ENCODE assay signal across 8 mouse cellular contexts in genomic region chr2:6322938-6323521, GRCm38 (mm10). TPM values are rescaled to one million over a fixed set of nuclear protein-coding genes. Genes with fewer than 3 reads are reported as not detected.
DNase-seq lines count a peak whose midpoint lies in the region; ATAC-seq lines count a peak whose summit lies in the region.

No protein-coding gene starts in this region.

- no peaks in the 10 kb centered on the region for H3K36me3 ChIP-seq in embryonic facial prominence, embryonic 15.5 days
- H3K36me3 ChIP-seq in heart, embryonic 12.5 days, result no peaks in the 10 kb centered on the region
- H3K36me3 ChIP-seq in liver, embryonic 15.5 days (replicated peaks), result no peaks in the 10 kb centered on the region
- H3K36me3 ChIP-seq in neural tube, embryonic 11.5 days (ENCODE audit: control insufficient read depth, insufficient read depth, low read length), result no peaks in the 10 kb centered on the region
- H3K36me3 ChIP-seq in stomach, embryonic 15.5 days, result no peaks in the 10 kb centered on the region

- peaks cover 26% of the 10 kb centered on the region for H3K4me1 ChIP-seq in embryonic facial prominence, embryonic 15.5 days
- peaks cover 17% of the 10 kb centered on the region for H3K4me1 ChIP-seq in heart, embryonic 12.5 days (replicated peaks)
- H3K4me1 ChIP-seq in liver, embryonic 15.5 days (replicated peaks), result peaks cover 34% of the 10 kb centered on the region
- H3K4me1 ChIP-seq in neural tube, embryonic 11.5 days (ENCODE audit: control insufficient read depth, insufficient read depth, low read length), result peaks cover 2% of the 10 kb centered on the region; the same call in 1 of the 2 replicates
- H3K4me1 ChIP-seq in stomach, embryonic 15.5 days, result peaks cover 13% of the 10 kb centered on the region

- under 1% methylated on average over 65 of the region's 70 CpGs for WGBS in embryonic facial prominence, embryonic 15.5 days
- WGBS in heart, embryonic 12.5 days, result under 1% methylated on average over 69 of the region's 70 CpGs
- WGBS in liver, embryonic 15.5 days (ENCODE audit: insufficient replicate concordance), result under 1% methylated on average over 68 of the region's 70 CpGs
- WGBS in neural tube, embryonic 11.5 days, result under 1% methylated on average over 62 of the region's 70 CpGs
- under 1% methylated on average over 59 of the region's 70 CpGs for WGBS in stomach, embryonic 15.5 days

- DNase-seq in CD4-positive, CD25-positive, alpha-beta regulatory T cell, adult 2 months (ENCODE audit: low read depth, low spot score), result peak; percentile 65
- DNase-seq in adrenal gland, postnatal 25 days, result peak; percentile 62
- peak; percentile 81 for DNase-seq in kidney, postnatal 10 days
- peak; percentile 55 for DNase-seq in neural tube, embryonic 11.5 days (ENCODE audit: low spot score)

- no peaks in the 10 kb centered on the region for H3K27me3 ChIP-seq in embryonic facial prominence, embryonic 15.5 days
- H3K27me3 ChIP-seq in heart, embryonic 12.5 days (replicated peaks), result no peaks in the 10 kb centered on the region
- H3K27me3 ChIP-seq in liver, embryonic 15.5 days, result no peaks in the 10 kb centered on the region
- no peaks in the 10 kb centered on the region for H3K27me3 ChIP-seq in neural tube, embryonic 11.5 days (ENCODE audit: control insufficient read depth, insufficient read depth, low read length)
- no peaks in the 10 kb centered on the region for H3K27me3 ChIP-seq in stomach, embryonic 15.5 days (replicated peaks)

- H3K4me2 ChIP-seq in embryonic facial prominence, embryonic 15.5 days (replicated peaks), result peak overlapping the region; percentile 69
- H3K4me2 ChIP-seq in heart, embryonic 12.5 days, result peak overlapping the region; percentile 70
- H3K4me2 ChIP-seq in liver, embryonic 15.5 days, result peak overlapping the region; percentile 93
- peak overlapping the region; percentile 56 for H3K4me2 ChIP-seq in neural tube, embryonic 11.5 days (ENCODE audit: low read depth)
- peak overlapping the region; percentile 87 for H3K4me2 ChIP-seq in stomach, embryonic 15.5 days

- H3K9me3 ChIP-seq in embryonic facial prominence, embryonic 15.5 days (replicated peaks), result no peaks in the 10 kb centered on the region
- H3K9me3 ChIP-seq in heart, embryonic 12.5 days (replicated peaks), result no peaks in the 10 kb centered on the region
- no peaks in the 10 kb centered on the region for H3K9me3 ChIP-seq in liver, embryonic 15.5 days (replicated peaks)
- no peaks in the 10 kb centered on the region for H3K9me3 ChIP-seq in neural tube, embryonic 11.5 days (ENCODE audit: control insufficient read depth, low read length)
- no peaks in the 10 kb centered on the region for H3K9me3 ChIP-seq in stomach, embryonic 15.5 days

- H3K4me3 ChIP-seq in embryonic facial prominence, embryonic 15.5 days (replicated peaks), result peak overlapping the region; percentile 96
- peak overlapping the region; percentile 98 for H3K4me3 ChIP-seq in heart, embryonic 12.5 days
- peak overlapping the region; percentile 99 for H3K4me3 ChIP-seq in liver, embryonic 15.5 days (replicated peaks)
- peak overlapping the region; percentile 95 for H3K4me3 ChIP-seq in neural tube, embryonic 11.5 days (ENCODE audit: low read depth, low read length)
- peak overlapping the region; percentile 73 for H3K4me3 ChIP-seq in stomach, embryonic 15.5 days (replicated peaks)

- H3K9ac ChIP-seq in embryonic facial prominence, embryonic 15.5 days, result peak overlapping the region; percentile 88
- H3K9ac ChIP-seq in heart, embryonic 12.5 days, result peak overlapping the region; percentile 97
- peak overlapping the region; percentile 96 for H3K9ac ChIP-seq in liver, embryonic 15.5 days
- peak overlapping the region; percentile 99 for H3K9ac ChIP-seq in neural tube, embryonic 11.5 days (ENCODE audit: low read length)
- H3K9ac ChIP-seq in stomach, embryonic 15.5 days, result peak overlapping the region; percentile 69

- peak overlapping the region; percentile 98 for H3K27ac ChIP-seq in embryonic facial prominence, embryonic 15.5 days (replicated peaks)
- peak overlapping the region; percentile 96 for H3K27ac ChIP-seq in heart, embryonic 12.5 days (ENCODE audit: poor library complexity, severe bottlenecking)
- peak overlapping the region; percentile 92 for H3K27ac ChIP-seq in liver, embryonic 15.5 days (replicated peaks)
- H3K27ac ChIP-seq in neural tube, embryonic 11.5 days (ENCODE audit: low read depth, low read length), result peak overlapping the region; percentile 99
- peak overlapping the region; percentile 99 for H3K27ac ChIP-seq in stomach, embryonic 15.5 days

- ATAC-seq in embryonic facial prominence, embryonic 15.5 days (ENCODE audit: insufficient number of reproducible peaks, low FRiP score, low TSS enrichment, low read depth), result peak; percentile 69
- peak; percentile 64 for ATAC-seq in heart, embryonic 12.5 days (ENCODE audit: insufficient number of reproducible peaks, low FRiP score)
- ATAC-seq in liver, embryonic 15.5 days (ENCODE audit: insufficient read depth), result peak; percentile 50
- ATAC-seq in neural tube, embryonic 11.5 days (ENCODE audit: insufficient read depth, low FRiP score, low TSS enrichment), result peak; percentile 71
- peak; percentile 54 for ATAC-seq in stomach, embryonic 15.5 days (ENCODE audit: insufficient read depth, low FRiP score, low read depth)

RNA-seq across cellular contexts. Expression of gene Usp6nl, which starts 0.6 kb away (rescaled TPM):
- 23.9 and 29.4 TPM in 2 replicates for total RNA-seq in adrenal gland, postnatal 25 days (2021)
- polyA plus RNA-seq in embryonic facial prominence, embryonic 15.5 days (2015; fragmentation: Nextera tagmentation; extraction: Ambion mirVana), result 8.7 and 9.5 TPM in 2 replicates
- 10.2 and 10.4 TPM in 2 replicates for polyA plus RNA-seq in heart, embryonic 12.5 days (2016; fragmentation: Nextera tagmentation; extraction: Ambion mirVana)
- polyA plus RNA-seq in liver, embryonic 15.5 days (2015; fragmentation: Nextera tagmentation; extraction: Ambion mirVana), result 2.5 and 3.1 TPM in 2 replicates
- 12.2 and 12.9 TPM in 2 replicates for polyA plus RNA-seq in neural tube, embryonic 11.5 days (2014; fragmentation: Nextera tagmentation; extraction: Ambion mirVana)
- 9.1 and 11.3 TPM in 2 replicates for polyA plus RNA-seq in stomach, embryonic 15.5 days (2015; fragmentation: Nextera tagmentation; extraction: Ambion mirVana)

Comparison
In these comparisons a context has a peak if more than half of its experiments do, and no peak if none do; other contexts are left out.
1. Peak in every context shown above with its lines: DNase-seq, ATAC-seq, H3K4me3 ChIP-seq and H3K27ac ChIP-seq.